Mouse (Mus musculus) myocyte (in vitro differentiated cells): Measurements from ENCODE around the gene Tmem50b.

Experiments
- CEBPB ChIP-seq: IDR thresholded peaks from 2 replicates; pipeline ENCODE4 v1.6.1; 2011; ENCODE audit warnings: mild to moderate bottlenecking, moderate library complexity; ENCODE audit not compliant: poor library complexity, insufficient read depth, severe bottlenecking
- E2F4 ChIP-seq: IDR thresholded peaks from one replicate; pipeline ENCODE4 v1.6.1; 2011; ENCODE audit warnings: mild to moderate bottlenecking, control low read depth, moderate library complexity; ENCODE audit not compliant: insufficient read depth
- MAX ChIP-seq: IDR thresholded peaks from one replicate; pipeline ENCODE4 v1.6.1; 2011; ENCODE audit warnings: low read depth, mild to moderate bottlenecking, control low read depth
- MYOD1 ChIP-seq, 3 experiments: IDR thresholded peaks; one replicate each; pipeline ENCODE4 v1.6.1; 2011; ENCODE audit warnings: control low read depth in 2 of 3, low read depth in 2 of 3, mild to moderate bottlenecking in 2 of 3, moderate library complexity in 1 of 3; ENCODE audit not compliant: insufficient read length in 2 of 3, control insufficient read depth in 1 of 3
- POLR2A ChIP-seq: IDR thresholded peaks from one replicate; pipeline ENCODE4 v1.6.1; 2011; ENCODE audit warnings: low read depth, mild to moderate bottlenecking, control low read depth, moderate library complexity; ENCODE audit not compliant: insufficient read length
- POLR2AphosphoS2 ChIP-seq: IDR thresholded peaks from one replicate; pipeline ENCODE4 v1.6.1; 2011; ENCODE audit warnings: low read depth, control low read depth; ENCODE audit not compliant: insufficient read length
- SRF ChIP-seq: IDR thresholded peaks from one replicate; pipeline ENCODE4 v1.6.1; 2011; ENCODE audit warnings: low read depth; ENCODE audit not compliant: control insufficient read depth, insufficient read length
- TCF12 ChIP-seq: IDR thresholded peaks from one replicate; pipeline ENCODE4 v1.6.1; 2011; ENCODE audit warnings: mild to moderate bottlenecking, control low read depth; ENCODE audit not compliant: poor library complexity, insufficient read depth, severe bottlenecking
- USF1 ChIP-seq: IDR thresholded peaks from one replicate; pipeline ENCODE4 v1.6.1; 2011; ENCODE audit warnings: low read depth, mild to moderate bottlenecking, control low read depth, moderate library complexity

GRCm38 (mm10) chr16:91614552-91614951, 17.0 kb upstream of the Tmem50b start:
- TF ChIP-seq USF1, result no peak
- no peak for TF ChIP-seq MAX
- TF ChIP-seq MYOD1 (IDR thresholded peaks at IDR 0.05; ENCODE audit: control insufficient read depth in 1 of 3, insufficient read length in 2 of 3, low read depth in 2 of 3), result no peak
- no peak for TF ChIP-seq SRF
- no peak for TF ChIP-seq CEBPB
- TF ChIP-seq POLR2A, result no peak
- TF ChIP-seq E2F4, result no peak
- TF ChIP-seq TCF12, result no peak
- TF ChIP-seq POLR2AphosphoS2, result no peak
